In genomic region chr14:99088947-99089346, GRCm38 (mm10) we compare ENCODE assay signal across 27 mouse cellular contexts. TPM values are rescaled to one million over a fixed set of nuclear protein-coding genes. Genes with fewer than 3 reads are reported as not detected.
"Had no signal": no experiment of that assay in that cellular context is flagged by ENCODE, and none has a peak within 500 bp of the region (broad histone marks: within the 10 kb centered on the region; RNA-seq: fewer than 3 reads in every experiment).

No protein-coding gene starts in this region.

- H3K27ac ChIP-seq: embryonic facial prominence, embryonic 10.5 days; embryonic facial prominence, embryonic 12.5 days; embryonic facial prominence, embryonic 13.5 days; embryonic facial prominence, embryonic 15.5 days; forebrain, embryonic 10.5 days; forebrain, embryonic 12.5 days; forebrain, embryonic 13.5 days; forebrain, embryonic 15.5 days; gastrocnemius, adult 2 months had no signal

- H3K4me3 ChIP-seq: embryonic facial prominence, embryonic 10.5 days; embryonic facial prominence, embryonic 12.5 days; embryonic facial prominence, embryonic 13.5 days; embryonic facial prominence, embryonic 15.5 days; erythroblast, embryonic 14.5 days; forebrain, embryonic 10.5 days; forebrain, embryonic 12.5 days; forebrain, embryonic 13.5 days; forebrain, embryonic 15.5 days; gastrocnemius, adult 2 months had no signal

- H3K9me3 ChIP-seq: embryonic facial prominence, embryonic 10.5 days; embryonic facial prominence, embryonic 12.5 days; embryonic facial prominence, embryonic 13.5 days; embryonic facial prominence, embryonic 15.5 days; forebrain, embryonic 10.5 days; forebrain, embryonic 12.5 days; forebrain, embryonic 13.5 days; forebrain, embryonic 15.5 days had no signal

- DNase-seq: cerebellum, adult 2 months; cerebellum, adult 8-10 months; cerebellum, adult 9-10 months; cerebellum, adult 9-11 months; cerebellum, postnatal 10 days; cerebellum, postnatal 14 days; cerebellum, postnatal 25 days; cerebellum, postnatal 36 days; embryo, embryonic 11 days; forebrain, postnatal 0 days; gastrocnemius, adult 2 months; gastrocnemius, postnatal 10 days; gastrocnemius, postnatal 14 days; gastrocnemius, postnatal 25 days; gastrocnemius, postnatal 36 days; heart, adult 18-20 months had no signal

- H3K9ac ChIP-seq: embryonic facial prominence, embryonic 12.5 days; embryonic facial prominence, embryonic 13.5 days; embryonic facial prominence, embryonic 15.5 days; forebrain, embryonic 12.5 days; forebrain, embryonic 13.5 days; forebrain, embryonic 15.5 days; forebrain, postnatal 0 days had no signal

- H3K27me3 ChIP-seq: embryonic facial prominence, embryonic 12.5 days; embryonic facial prominence, embryonic 13.5 days; embryonic facial prominence, embryonic 15.5 days; forebrain, embryonic 12.5 days; forebrain, embryonic 13.5 days; forebrain, embryonic 15.5 days had no signal

- H3K4me2 ChIP-seq: embryonic facial prominence, embryonic 12.5 days; embryonic facial prominence, embryonic 13.5 days; embryonic facial prominence, embryonic 15.5 days; forebrain, embryonic 12.5 days; forebrain, embryonic 13.5 days; forebrain, embryonic 15.5 days had no signal

- ATAC-seq: forebrain, embryonic 13.5 days; forebrain, embryonic 14.5 days; forebrain, embryonic 15.5 days; forebrain, embryonic 16.5 days; forebrain, postnatal 0 days had no signal

- H3K4me1 ChIP-seq: embryonic facial prominence, embryonic 10.5 days; embryonic facial prominence, embryonic 12.5 days; embryonic facial prominence, embryonic 13.5 days; embryonic facial prominence, embryonic 15.5 days; forebrain, embryonic 10.5 days; forebrain, embryonic 12.5 days; forebrain, embryonic 13.5 days; forebrain, embryonic 15.5 days had no signal

RNA-seq across cellular contexts. Expression of gene Pibf1, which starts 10.3 kb away (rescaled TPM):
- polyA plus RNA-seq: erythroblast, embryonic 14.5 days had no signal
